Mouse (Mus musculus): ENCODE results near the gene Mmaa.

DNA sequence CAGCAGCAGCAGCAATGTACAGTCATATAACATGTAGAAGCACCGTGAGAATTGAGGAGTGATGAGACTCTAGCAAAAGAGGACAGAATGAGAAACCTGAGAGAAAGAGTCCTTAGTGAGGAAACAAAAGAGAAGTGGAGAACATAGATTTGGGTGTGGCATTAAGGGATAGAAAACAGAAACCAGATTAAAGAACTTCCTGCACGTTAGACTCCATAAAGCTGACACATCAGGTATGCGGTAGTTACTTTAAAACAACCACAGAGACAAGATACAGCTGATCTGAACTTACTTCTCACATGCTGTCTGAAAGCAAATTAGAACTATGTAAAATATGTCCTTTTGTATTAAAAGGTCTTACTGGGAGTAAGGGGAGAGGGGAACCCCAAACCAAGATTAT is 8.3 kb downstream of the Mmaa start:
- TF ChIP-seq GATA1 (IDR thresholded peaks at IDR 0.05; ENCODE audit: low read length) = no peak
- no peak for TF ChIP-seq TAL1 (IDR thresholded peaks at IDR 0.05; ENCODE audit: low read length)

Data from erythroblast, embryonic 14.5 days (primary cell).